Mouse (Mus musculus): ENCODE measurements around the gene Dmgdh.

DNA sequence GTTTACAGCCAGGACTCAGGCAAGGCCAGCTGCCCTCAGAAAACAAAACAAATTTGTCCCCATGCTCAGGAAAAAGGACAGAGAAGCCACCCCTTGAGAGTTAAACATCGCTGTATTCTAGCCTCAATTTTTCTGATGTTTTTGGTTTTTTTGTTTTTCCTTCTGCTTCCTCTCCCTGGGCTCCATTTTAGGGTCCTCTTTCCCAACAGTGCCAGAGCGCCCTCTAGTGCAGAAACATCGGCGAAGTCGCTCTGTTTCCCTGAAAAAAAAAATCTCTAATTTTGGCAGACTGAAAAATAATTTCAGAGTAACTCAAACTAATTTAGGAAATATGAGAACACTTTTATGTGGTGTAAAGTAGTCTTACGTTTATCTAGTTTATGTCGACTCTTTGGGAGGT is 44.7 kb downstream of the Dmgdh start:
- peak; percentile 58 for TF ChIP-seq CTCF (IDR thresholded peaks at IDR 0.05; ENCODE audit: insufficient read depth, low read length)
- TF ChIP-seq POLR2A (IDR thresholded peaks at IDR 0.05; ENCODE audit: borderline replicate concordance, extremely low read depth, low read depth, low read length), result no peak
